Mouse (Mus musculus): ENCODE data around the gene Zfp42. TPM values are rescaled to one million over a fixed set of nuclear protein-coding genes. Genes with fewer than 3 reads are reported as not detected.
A peak's percentile ranks its signal among the peaks of the same experiment; 100 is the strongest.

Zfp42 gene
- polyA plus RNA-seq, 1 experiment from 2014 or later, result not detected

DNA sequence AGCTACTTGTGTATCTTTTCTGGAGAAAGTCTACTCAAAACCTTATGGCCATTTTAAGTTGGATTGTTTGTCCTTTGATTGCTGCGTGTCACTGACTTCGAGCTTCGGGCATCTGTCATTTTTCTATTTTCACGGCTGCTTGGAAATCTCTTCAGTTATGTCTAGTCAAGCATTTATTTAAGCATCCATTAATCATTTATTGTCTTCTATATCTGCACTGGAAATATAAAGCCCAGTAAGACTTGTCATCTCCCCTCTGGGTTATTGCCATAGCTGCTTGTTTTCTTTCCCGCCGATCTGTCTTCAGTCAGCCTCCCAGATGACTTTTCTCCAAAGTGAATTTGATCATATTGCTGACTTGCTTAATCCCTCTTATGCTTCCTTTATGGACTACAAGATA lies 19.3 kb downstream of the Zfp42 start:
- no peaks in the 10 kb centered on the region for H3K36me3 ChIP-seq (ENCODE audit: control insufficient read depth, insufficient read depth, low read length)
- WGBS, result 78% methylated on average over 6 of the region's 6 CpGs
- no peak overlapping the region for H3K4me3 ChIP-seq (ENCODE audit: low read depth, low read length)
- no peaks in the 10 kb centered on the region for H3K9me3 ChIP-seq (ENCODE audit: control insufficient read depth, low read length)
- no peaks in the 10 kb centered on the region for H3K4me1 ChIP-seq (ENCODE audit: control insufficient read depth, insufficient read depth, low read length)
- H3K27me3 ChIP-seq (replicated peaks; ENCODE audit: control insufficient read depth, insufficient read depth, low read length), result no peaks in the 10 kb centered on the region
- no peak overlapping the region for H3K27ac ChIP-seq (replicated peaks; ENCODE audit: low read depth, low read length)
- DNase-seq (ENCODE audit: low spot score), result no peak
- no peak overlapping the region for H3K9ac ChIP-seq (ENCODE audit: low read depth, low read length)
- no peak for ATAC-seq (ENCODE audit: low read depth)
- no peak overlapping the region for H3K4me2 ChIP-seq (ENCODE audit: low read depth, low read length)

DNA sequence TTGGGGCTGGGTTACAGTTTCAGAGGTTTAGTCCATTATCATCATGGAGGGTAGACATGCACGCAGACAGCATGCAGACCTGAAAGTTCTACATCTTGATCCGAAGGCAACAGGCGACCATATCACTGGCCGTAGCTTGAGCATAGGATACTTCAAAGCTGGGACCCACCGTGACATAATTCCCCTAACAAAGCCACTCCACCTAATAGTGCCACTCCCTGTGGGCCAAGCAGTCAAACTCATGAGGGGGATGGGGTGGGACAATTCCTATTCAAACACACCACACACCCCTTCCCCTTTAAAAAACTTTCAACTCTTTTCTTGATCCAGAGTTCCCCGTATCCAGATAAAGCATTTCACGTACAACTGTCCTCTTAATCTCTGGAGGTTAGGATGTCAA lies 23.5 kb downstream of the Zfp42 start:
- Histone ChIP-seq H3K4me2 (ENCODE audit: low read depth, low read length) (no peak overlapping the region), H3K27ac (replicated peaks; ENCODE audit: low read depth, low read length) (no peak overlapping the region), H3K9ac (ENCODE audit: low read depth, low read length) (no peak overlapping the region), H3K9me3 (ENCODE audit: control insufficient read depth, low read length) (no peaks in the 10 kb centered on the region), H3K27me3 (replicated peaks; ENCODE audit: control insufficient read depth, insufficient read depth, low read length) (no peaks in the 10 kb centered on the region), H3K4me1 (ENCODE audit: control insufficient read depth, insufficient read depth, low read length) (no peaks in the 10 kb centered on the region), H3K4me3 (ENCODE audit: low read depth, low read length) (no peak overlapping the region), H3K36me3 (ENCODE audit: control insufficient read depth, insufficient read depth, low read length) (no peaks in the 10 kb centered on the region)
- 91% methylated on average over 7 of the region's 7 CpGs for WGBS
- ATAC-seq (ENCODE audit: low read depth), result no peak
- no peak for DNase-seq (ENCODE audit: low spot score)

DNA sequence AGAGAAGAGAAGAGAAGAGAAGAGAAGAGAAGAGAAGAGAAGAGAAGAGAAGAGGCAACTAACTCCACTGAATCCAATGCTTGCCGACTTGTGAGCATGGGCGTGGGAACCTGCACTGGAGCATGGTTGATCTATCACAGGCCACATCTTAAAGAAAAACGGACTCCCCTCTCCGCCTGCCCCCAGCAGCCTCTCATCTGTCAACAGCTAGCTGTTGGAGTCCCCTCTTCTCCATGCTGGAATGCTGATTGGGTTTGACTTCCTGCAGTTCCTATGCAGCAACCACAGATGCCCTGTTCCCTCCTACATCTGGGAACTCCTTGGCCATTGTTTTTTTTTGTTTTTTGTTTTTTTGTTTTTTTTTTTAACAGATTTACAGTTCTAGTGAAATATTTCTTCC lies 28.4 kb downstream of the Zfp42 start:
- DNase-seq (ENCODE audit: low spot score) (no peak), ATAC-seq (ENCODE audit: low read depth) (no peak)
- Histone ChIP-seq H3K4me1 (ENCODE audit: control insufficient read depth, insufficient read depth, low read length) (no peaks in the 10 kb centered on the region), H3K9ac (ENCODE audit: low read depth, low read length) (no peak overlapping the region), H3K27ac (replicated peaks; ENCODE audit: low read depth, low read length) (no peak overlapping the region), H3K9me3 (ENCODE audit: control insufficient read depth, low read length) (no peaks in the 10 kb centered on the region), H3K36me3 (ENCODE audit: control insufficient read depth, insufficient read depth, low read length) (no peaks in the 10 kb centered on the region), H3K4me3 (ENCODE audit: low read depth, low read length) (no peak overlapping the region), H3K27me3 (replicated peaks; ENCODE audit: control insufficient read depth, insufficient read depth, low read length) (no peaks in the 10 kb centered on the region), H3K4me2 (ENCODE audit: low read depth, low read length) (no peak overlapping the region)
- WGBS, result 46% methylated on average over 3 of the region's 4 CpGs

DNA sequence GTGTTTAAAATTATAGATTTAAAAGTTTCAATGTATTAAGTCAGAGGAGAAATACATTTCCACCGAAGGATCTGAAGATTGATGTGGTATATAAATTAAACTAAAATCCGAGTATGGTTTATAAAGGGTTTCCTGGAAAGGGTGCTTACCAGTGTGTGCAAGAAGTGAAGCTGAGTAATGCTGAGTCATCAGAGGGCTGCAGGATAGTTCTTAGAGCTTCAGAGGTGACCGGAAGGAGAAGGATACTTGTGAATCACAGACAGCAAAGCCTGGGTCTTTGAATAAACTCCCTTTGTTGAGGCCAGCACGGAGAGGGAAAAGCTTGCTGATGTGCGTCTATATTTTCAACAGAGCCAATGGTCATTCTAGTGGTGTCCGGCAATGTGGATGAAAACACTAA lies 45.8 kb downstream of the Zfp42 start:
- Histone ChIP-seq H3K9ac (ENCODE audit: low read depth, low read length) (no peak overlapping the region), H3K4me3 (ENCODE audit: low read depth, low read length) (no peak overlapping the region), H3K4me2 (ENCODE audit: low read depth, low read length) (no peak overlapping the region), H3K9me3 (ENCODE audit: control insufficient read depth, low read length) (no peaks in the 10 kb centered on the region), H3K27me3 (replicated peaks; ENCODE audit: control insufficient read depth, insufficient read depth, low read length) (no peaks in the 10 kb centered on the region), H3K36me3 (ENCODE audit: control insufficient read depth, insufficient read depth, low read length) (no peaks in the 10 kb centered on the region), H3K27ac (replicated peaks; ENCODE audit: low read depth, low read length) (no peak overlapping the region), H3K4me1 (ENCODE audit: control insufficient read depth, insufficient read depth, low read length) (no peaks in the 10 kb centered on the region)
- DNase-seq (ENCODE audit: low spot score) (no peak), ATAC-seq (ENCODE audit: low read depth) (no peak)
- 89% methylated on average over 6 of the region's 6 CpGs for WGBS

DNA sequence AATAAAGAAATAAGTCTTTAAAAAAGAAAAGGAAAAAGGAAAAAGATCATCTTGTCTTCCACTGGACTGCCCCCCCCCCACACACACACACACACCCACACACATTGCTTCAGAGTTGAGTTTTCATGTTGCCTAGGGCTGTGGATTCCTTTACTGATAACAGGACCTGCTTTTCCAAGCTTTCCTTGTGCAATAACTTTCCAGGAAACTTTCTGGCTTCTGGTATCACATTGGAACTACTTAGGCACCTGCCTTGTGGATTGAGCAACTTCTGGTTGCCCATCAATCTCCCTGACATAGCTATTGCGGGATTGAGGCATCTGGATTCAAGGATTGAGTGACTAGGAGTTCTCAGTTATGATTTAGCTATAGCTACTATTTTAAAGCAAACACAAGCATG lies 48.9 kb downstream of the Zfp42 start:
- Histone ChIP-seq H3K27me3 (replicated peaks; ENCODE audit: control insufficient read depth, insufficient read depth, low read length) (no peaks in the 10 kb centered on the region), H3K4me3 (ENCODE audit: low read depth, low read length) (no peak overlapping the region), H3K9ac (ENCODE audit: low read depth, low read length) (no peak overlapping the region), H3K9me3 (ENCODE audit: control insufficient read depth, low read length) (no peaks in the 10 kb centered on the region), H3K27ac (replicated peaks; ENCODE audit: low read depth, low read length) (no peak overlapping the region), H3K4me1 (ENCODE audit: control insufficient read depth, insufficient read depth, low read length) (no peaks in the 10 kb centered on the region), H3K36me3 (ENCODE audit: control insufficient read depth, insufficient read depth, low read length) (no peaks in the 10 kb centered on the region), H3K4me2 (ENCODE audit: low read depth, low read length) (no peak overlapping the region)
- no peak for ATAC-seq (ENCODE audit: low read depth)
- whole genome bisulfite sequencing, result 89% methylated on average over 1 of the region's 1 CpGs
- no peak for DNase-seq (ENCODE audit: low spot score)

DNA sequence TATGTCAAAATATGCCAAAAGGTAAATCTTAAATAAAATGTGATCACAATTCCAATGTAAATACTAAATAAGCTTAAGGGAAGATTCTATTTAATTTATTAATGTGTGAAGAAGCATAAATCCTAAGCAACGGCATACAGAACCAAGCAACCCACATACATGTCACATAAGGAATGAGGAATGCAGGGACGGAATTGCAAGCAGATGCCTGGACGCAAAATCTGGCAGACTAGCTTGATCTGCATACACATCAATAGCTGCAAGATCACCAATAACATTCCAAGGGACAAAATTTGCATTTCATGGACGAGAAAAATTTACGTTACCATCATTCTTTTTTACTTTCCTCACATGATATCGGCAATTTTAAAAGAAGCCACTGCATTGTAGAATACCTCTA lies 51.1 kb downstream of the Zfp42 start:
- DNase-seq (ENCODE audit: low spot score) (peak; percentile 51), ATAC-seq (ENCODE audit: low read depth) (no peak)
- 55% methylated on average over 6 of the region's 6 CpGs for WGBS
- H3K27me3 ChIP-seq (replicated peaks; ENCODE audit: control insufficient read depth, insufficient read depth, low read length), result no peaks in the 10 kb centered on the region
- no peak overlapping the region for H3K9ac ChIP-seq (ENCODE audit: low read depth, low read length)
- no peak overlapping the region for H3K4me3 ChIP-seq (ENCODE audit: low read depth, low read length)
- no peak overlapping the region for H3K4me2 ChIP-seq (ENCODE audit: low read depth, low read length)
- no peaks in the 10 kb centered on the region for H3K9me3 ChIP-seq (ENCODE audit: control insufficient read depth, low read length)
- H3K27ac ChIP-seq (replicated peaks; ENCODE audit: low read depth, low read length), result no peak overlapping the region
- H3K36me3 ChIP-seq (ENCODE audit: control insufficient read depth, insufficient read depth, low read length), result no peaks in the 10 kb centered on the region
- H3K4me1 ChIP-seq (ENCODE audit: control insufficient read depth, insufficient read depth, low read length), result no peaks in the 10 kb centered on the region

DNA sequence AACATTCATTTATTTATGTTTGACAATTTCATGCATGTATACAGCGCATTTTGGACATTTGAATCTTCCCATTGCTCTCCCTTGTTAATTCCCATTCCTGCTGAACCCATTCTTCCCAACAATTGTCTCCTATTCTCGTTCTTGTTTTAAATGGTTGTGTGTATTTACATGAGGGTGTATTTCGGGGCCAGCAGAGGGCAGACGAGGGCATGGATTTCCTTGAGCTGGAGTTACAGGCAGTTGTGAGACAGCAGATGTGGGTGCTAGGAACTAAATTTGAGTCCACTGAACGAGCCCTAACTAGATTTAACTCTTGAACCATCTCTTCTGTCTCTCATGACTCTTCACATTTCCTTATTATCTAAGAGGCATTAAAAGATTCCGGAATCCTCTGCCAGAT lies 55.1 kb downstream of the Zfp42 start:
- Histone ChIP-seq H3K27ac (replicated peaks; ENCODE audit: low read depth, low read length) (no peak overlapping the region), H3K27me3 (replicated peaks; ENCODE audit: control insufficient read depth, insufficient read depth, low read length) (no peaks in the 10 kb centered on the region), H3K9me3 (ENCODE audit: control insufficient read depth, low read length) (no peaks in the 10 kb centered on the region), H3K9ac (ENCODE audit: low read depth, low read length) (no peak overlapping the region), H3K4me3 (ENCODE audit: low read depth, low read length) (no peak overlapping the region), H3K36me3 (ENCODE audit: control insufficient read depth, insufficient read depth, low read length) (no peaks in the 10 kb centered on the region), H3K4me1 (ENCODE audit: control insufficient read depth, insufficient read depth, low read length) (no peaks in the 10 kb centered on the region), H3K4me2 (ENCODE audit: low read depth, low read length) (no peak overlapping the region)
- ATAC-seq (ENCODE audit: low read depth) (no peak), DNase-seq (ENCODE audit: low spot score) (no peak)
- WGBS, result 79% methylated on average over 6 of the region's 6 CpGs

DNA sequence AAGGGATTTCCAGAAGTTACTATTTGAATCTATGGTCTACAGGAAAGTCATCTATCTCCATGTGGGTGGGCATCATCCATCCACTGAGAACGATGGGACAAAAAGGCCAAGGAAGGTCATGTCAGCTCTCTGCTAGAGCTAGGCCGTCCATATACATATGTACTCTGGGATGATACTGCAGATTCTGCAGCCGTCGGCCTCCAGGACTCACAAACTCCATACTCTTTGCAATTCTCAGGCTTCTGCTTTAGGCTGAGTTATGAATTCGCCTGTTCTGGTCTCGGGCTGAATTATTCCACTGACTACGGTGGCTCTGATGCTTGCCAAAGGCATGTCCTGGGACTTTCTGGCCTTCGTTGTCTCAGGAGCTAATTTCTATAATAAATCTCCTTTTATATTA lies 58.1 kb downstream of the Zfp42 start:
- Histone ChIP-seq H3K4me1 (ENCODE audit: control insufficient read depth, insufficient read depth, low read length) (no peaks in the 10 kb centered on the region), H3K4me2 (ENCODE audit: low read depth, low read length) (no peak overlapping the region), H3K9me3 (ENCODE audit: control insufficient read depth, low read length) (no peaks in the 10 kb centered on the region), H3K9ac (ENCODE audit: low read depth, low read length) (no peak overlapping the region), H3K27ac (replicated peaks; ENCODE audit: low read depth, low read length) (no peak overlapping the region), H3K36me3 (ENCODE audit: control insufficient read depth, insufficient read depth, low read length) (no peaks in the 10 kb centered on the region), H3K27me3 (replicated peaks; ENCODE audit: control insufficient read depth, insufficient read depth, low read length) (no peaks in the 10 kb centered on the region), H3K4me3 (ENCODE audit: low read depth, low read length) (no peak overlapping the region)
- ATAC-seq (ENCODE audit: low read depth), result no peak
- WGBS, result 94% methylated on average over 8 of the region's 8 CpGs
- DNase-seq (ENCODE audit: low spot score), result no peak
